Mouse (Mus musculus) embryonic facial prominence, embryonic 15.5 days (tissue): ENCODE data around the gene Mbl2. TPM values are rescaled to one million over a fixed set of nuclear protein-coding genes. Genes with fewer than 3 reads are reported as not detected.
"Not testable (repeated sequence)": the region's sequence is repeated elsewhere in the genome, so short reads cannot be mapped to it uniquely, and the experiment has no call there.

Experiments
- ATAC-seq: fragments of 200-750 bp; cut with Nextera tagmentation; 2 replicates; pipeline ENCODE4 v1.8.0; 2017; ENCODE audit warnings: low read depth, moderate TSS enrichment; ENCODE audit not compliant: insufficient number of reproducible peaks, low FRiP score, low TSS enrichment
- H3K27ac ChIP-seq: fragments of 300-500 bp; sonication (generic); replicated peaks from 2 replicates; pipeline ENCODE4 v1.5.1; 2015; ENCODE audit warnings: mild to moderate bottlenecking, inconsistent platforms
- H3K27me3 ChIP-seq: fragments of 300-500 bp; sonication (generic); 2 replicates; pipeline ENCODE4 v1.6.1; 2015; ENCODE audit warnings: inconsistent platforms
- H3K36me3 ChIP-seq: fragments of 300-500 bp; sonication (generic); 2 replicates; pipeline ENCODE4 v1.6.1; 2015; ENCODE audit warnings: mild to moderate bottlenecking, inconsistent platforms
- H3K4me1 ChIP-seq: fragments of 300-500 bp; sonication (generic); 2 replicates; pipeline ENCODE4 v1.6.1; 2015; ENCODE audit warnings: inconsistent platforms
- H3K4me2 ChIP-seq: fragments of 300-500 bp; sonication (generic); replicated peaks from 2 replicates; pipeline ENCODE4 v1.6.1; 2015; ENCODE audit warnings: mild to moderate bottlenecking, inconsistent platforms
- H3K4me3 ChIP-seq: fragments of 300-500 bp; sonication (generic); replicated peaks from 2 replicates; pipeline ENCODE4 v1.5.1; 2015; ENCODE audit warnings: mild to moderate bottlenecking, inconsistent platforms
- H3K9ac ChIP-seq: fragments of 300-500 bp; sonication (generic); 2 replicates; pipeline ENCODE4 v1.6.1; 2015; ENCODE audit warnings: inconsistent platforms
- H3K9me3 ChIP-seq: fragments of 300-500 bp; sonication (generic); replicated peaks from 2 replicates; pipeline ENCODE4 v1.6.1; 2016; ENCODE audit warnings: inconsistent platforms
- WGBS: fragments of 180-500 bp; shearing (Covaris S2); methylation state at CpG from one replicate; pipeline ENCODE4 v1.1.7; 2015; 5-methylcytosine and 5-hydroxymethylcytosine counted together
- polyA plus RNA-seq: library from polyadenylated mRNA; unstranded; fragments of >200 nt; fragmentation: Nextera tagmentation; extraction: Ambion mirVana; gene quantifications from 2 replicates; pipeline ENCODE4 v1.2.1, GENCODE M21; 2015

The Mbl2 gene
- polyA plus RNA-seq, 1 experiment from 2014 or later: 0.25 TPM

- Histone ChIP-seq H3K4me3 (no peak overlapping the region), H3K9ac (no peak overlapping the region), H3K36me3 (no peaks in the 10 kb centered on the region), H3K4me2 (no peak overlapping the region), H3K9me3 (no peaks in the 10 kb centered on the region), H3K27me3 (no peaks in the 10 kb centered on the region), H3K27ac (no peak overlapping the region), H3K4me1 (no peaks in the 10 kb centered on the region)
- 19% methylated on average over 7 of the region's 7 CpGs for WGBS
- no peak for ATAC-seq
These were observed 15.4 kb upstream of the Mbl2 start for GRCm38 (mm10) chr19:30217335-30217734.

- H3K4me1 ChIP-seq, H3K4me2 ChIP-seq, H3K4me3 ChIP-seq, H3K27ac ChIP-seq, H3K27me3 ChIP-seq, ATAC-seq, H3K9ac ChIP-seq, H3K9me3 ChIP-seq, H3K36me3 ChIP-seq: not testable (repeated sequence)
- WGBS: 72% methylated on average over 8 of the region's 8 CpGs
These were observed 10.1 kb upstream of the Mbl2 start for GRCm38 (mm10) chr19:30222593-30222992.

GRCm38 (mm10) chr19:30229477-30229876, 3.3 kb upstream of the Mbl2 start:
- no peaks in the 10 kb centered on the region for H3K36me3 ChIP-seq
- H3K27ac ChIP-seq: no peak overlapping the region
- H3K9me3 ChIP-seq: no peaks in the 10 kb centered on the region
- no peak overlapping the region for H3K9ac ChIP-seq
- H3K4me1 ChIP-seq: no peaks in the 10 kb centered on the region
- WGBS: 84% methylated on average over 3 of the region's 3 CpGs
- H3K4me3 ChIP-seq: no peak overlapping the region
- no peaks in the 10 kb centered on the region for H3K27me3 ChIP-seq
- H3K4me2 ChIP-seq: no peak overlapping the region
- no peak for ATAC-seq

GRCm38 (mm10) chr19:30234416-30234815, 1.7 kb downstream of the Mbl2 start:
- no peak overlapping the region for H3K4me3 ChIP-seq
- no peaks in the 10 kb centered on the region for H3K36me3 ChIP-seq
- H3K4me2 ChIP-seq: no peak overlapping the region
- no peaks in the 10 kb centered on the region for H3K9me3 ChIP-seq
- no peaks in the 10 kb centered on the region for H3K4me1 ChIP-seq
- 76% methylated on average over 8 of the region's 8 CpGs for WGBS
- H3K27me3 ChIP-seq: no peaks in the 10 kb centered on the region
- ATAC-seq: no peak
- no peak overlapping the region for H3K9ac ChIP-seq
- no peak overlapping the region for H3K27ac ChIP-seq

- WGBS: 20% methylated on average over 11 of the region's 11 CpGs
- Histone ChIP-seq H3K9me3 (no peaks in the 10 kb centered on the region), H3K27ac (no peak overlapping the region), H3K4me3 (no peak overlapping the region), H3K27me3 (no peaks in the 10 kb centered on the region), H3K4me2 (no peak overlapping the region), H3K9ac (no peak overlapping the region), H3K36me3 (no peaks in the 10 kb centered on the region), H3K4me1 (no peaks in the 10 kb centered on the region)
- ATAC-seq: no peak
These were observed 14.6 kb downstream of the Mbl2 start for GRCm38 (mm10) chr19:30247359-30247758.

- Histone ChIP-seq H3K36me3 (no peaks in the 10 kb centered on the region), H3K4me3 (no peak overlapping the region), H3K27me3 (no peaks in the 10 kb centered on the region), H3K4me2 (no peak overlapping the region), H3K4me1 (no peaks in the 10 kb centered on the region), H3K27ac (no peak overlapping the region), H3K9ac (no peak overlapping the region), H3K9me3 (no peaks in the 10 kb centered on the region)
- ATAC-seq: no peak
- WGBS: 4% methylated on average over 8 of the region's 8 CpGs
These were observed 16.1 kb downstream of the Mbl2 start for GRCm38 (mm10) chr19:30248822-30249221.

- ATAC-seq: no peak
- H3K4me2 ChIP-seq: no peak overlapping the region
- no peak overlapping the region for H3K4me3 ChIP-seq
- WGBS: 61% methylated on average over 2 of the region's 2 CpGs
- H3K36me3 ChIP-seq: no peaks in the 10 kb centered on the region
- no peaks in the 10 kb centered on the region for H3K9me3 ChIP-seq
- H3K27me3 ChIP-seq: no peaks in the 10 kb centered on the region
- H3K9ac ChIP-seq: no peak overlapping the region
- H3K4me1 ChIP-seq: no peaks in the 10 kb centered on the region
- no peak overlapping the region for H3K27ac ChIP-seq
These were observed 19.5 kb downstream of the Mbl2 start for GRCm38 (mm10) chr19:30252253-30252652.

GRCm38 (mm10) chr19:30256339-30256738, 23.6 kb downstream of the Mbl2 start:
- Histone ChIP-seq H3K9me3 (no peaks in the 10 kb centered on the region), H3K27ac (no peak overlapping the region), H3K4me2 (no peak overlapping the region), H3K36me3 (no peaks in the 10 kb centered on the region), H3K9ac (no peak overlapping the region), H3K4me1 (no peaks in the 10 kb centered on the region), H3K4me3 (no peak overlapping the region), H3K27me3 (no peaks in the 10 kb centered on the region)
- WGBS: 23% methylated on average over 6 of the region's 6 CpGs
- no peak for ATAC-seq

- no peak overlapping the region for H3K9ac ChIP-seq
- no peaks in the 10 kb centered on the region for H3K9me3 ChIP-seq
- H3K4me1 ChIP-seq: no peaks in the 10 kb centered on the region
- WGBS: 37% methylated on average over 5 of the region's 5 CpGs
- H3K4me2 ChIP-seq: no peak overlapping the region
- no peaks in the 10 kb centered on the region for H3K36me3 ChIP-seq
- H3K4me3 ChIP-seq: no peak overlapping the region
- H3K27ac ChIP-seq: no peak overlapping the region
- no peaks in the 10 kb centered on the region for H3K27me3 ChIP-seq
- no peak for ATAC-seq
These were observed 48.4 kb downstream of the Mbl2 start for GRCm38 (mm10) chr19:30281125-30281524.

- H3K27ac ChIP-seq: no peak overlapping the region
- no peak overlapping the region for H3K4me3 ChIP-seq
- no peaks in the 10 kb centered on the region for H3K9me3 ChIP-seq
- no peak overlapping the region for H3K4me2 ChIP-seq
- H3K36me3 ChIP-seq: no peaks in the 10 kb centered on the region
- WGBS: 89% methylated on average over 6 of the region's 6 CpGs
- H3K27me3 ChIP-seq: no peaks in the 10 kb centered on the region
- H3K4me1 ChIP-seq: no peaks in the 10 kb centered on the region
- ATAC-seq: no peak
- no peak overlapping the region for H3K9ac ChIP-seq
These were observed 55.3 kb downstream of the Mbl2 start for GRCm38 (mm10) chr19:30287899-30288490.
